Mouse (Mus musculus): ENCODE measurements around the gene Isg15.
A peak's percentile ranks its signal among the peaks of the same experiment; 100 is the strongest.

The Isg15 gene

GRCm38 (mm10) chr4:156203413-156204131, 3.0 kb upstream of the Isg15 start:
- DNase-seq (ENCODE audit: extremely low read depth, low read depth, low spot score), result no peak

GRCm38 (mm10) chr4:156203001-156203412, 2.4 kb upstream of the Isg15 start, which contains the start of gene AW011738:
TSS of gene AW011738 (plus strand) at chr4:156203304.
- DNase-seq (ENCODE audit: extremely low read depth, low read depth, low spot score), result no peak

- DNase-seq (ENCODE audit: extremely low read depth, low read depth, low spot score), result no peak
Observed at GRCm38 (mm10) chr4:156202462-156202893, 1.9 kb upstream of the Isg15 start.

- no peak for DNase-seq (ENCODE audit: extremely low read depth, low read depth, low spot score)
Observed at GRCm38 (mm10) chr4:156197829-156198205, 2.8 kb downstream of the Isg15 start.

- no peak for DNase-seq (ENCODE audit: extremely low read depth, low read depth, low spot score)
Observed at GRCm38 (mm10) chr4:156197131-156197828, 3.3 kb downstream of the Isg15 start, which contains the start of gene Agrn. TSS of gene Agrn (minus strand) at chr4:156197488.

GRCm38 (mm10) chr4:156195927-156196870, 4.4 kb downstream of the Isg15 start:
- no peak for DNase-seq (ENCODE audit: extremely low read depth, low read depth, low spot score)

GRCm38 (mm10) chr4:156194346-156194745, 6.3 kb downstream of the Isg15 start:
- no peak for DNase-seq (ENCODE audit: extremely low read depth, low read depth, low spot score)

- no peak for DNase-seq (ENCODE audit: extremely low read depth, low read depth, low spot score)
Observed at GRCm38 (mm10) chr4:156193906-156194305, 6.7 kb downstream of the Isg15 start.

GRCm38 (mm10) chr4:156193200-156193590, 7.4 kb downstream of the Isg15 start:
- DNase-seq (ENCODE audit: extremely low read depth, low read depth, low spot score), result no peak

GRCm38 (mm10) chr4:156192421-156193199, 8.0 kb downstream of the Isg15 start:
- no peak for DNase-seq (ENCODE audit: extremely low read depth, low read depth, low spot score)

GRCm38 (mm10) chr4:156188811-156189323, 11.8 kb downstream of the Isg15 start:
- DNase-seq (ENCODE audit: extremely low read depth, low read depth, low spot score), result no peak

- DNase-seq (ENCODE audit: extremely low read depth, low read depth, low spot score), result no peak
Observed at GRCm38 (mm10) chr4:156188162-156188810, 12.3 kb downstream of the Isg15 start.

- DNase-seq (ENCODE audit: extremely low read depth, low read depth, low spot score), result no peak
Observed at GRCm38 (mm10) chr4:156185950-156186850, 14.4 kb downstream of the Isg15 start.

- no peak for DNase-seq (ENCODE audit: extremely low read depth, low read depth, low spot score)
Observed at GRCm38 (mm10) chr4:156185456-156185949, 15.1 kb downstream of the Isg15 start.

- DNase-seq (ENCODE audit: extremely low read depth, low read depth, low spot score), result no peak
Observed at GRCm38 (mm10) chr4:156184291-156184954, 16.2 kb downstream of the Isg15 start.

GRCm38 (mm10) chr4:156183747-156184146, 16.9 kb downstream of the Isg15 start:
- no peak for DNase-seq (ENCODE audit: extremely low read depth, low read depth, low spot score)

GRCm38 (mm10) chr4:156177630-156178029, 23.0 kb downstream of the Isg15 start:
- no peak for DNase-seq (ENCODE audit: extremely low read depth, low read depth, low spot score)

GRCm38 (mm10) chr4:156171828-156172227, 28.8 kb downstream of the Isg15 start:
- DNase-seq (ENCODE audit: extremely low read depth, low read depth, low spot score), result peak; percentile 83

All from fat pad, adult 2 months (tissue).